Mouse (Mus musculus) thymus, adult 2 months (tissue): ENCODE results near the gene Csnk2a1.

Source experiments
- CTCF ChIP-seq: fragments of 200-500 bp; IDR thresholded peaks from 2 replicates; pipeline ENCODE4 v1.5.1; 2012; ENCODE audit warnings: mild to moderate bottlenecking, control low read depth, low read length, moderate library complexity, borderline replicate concordance; ENCODE audit not compliant: control insufficient read depth, poor library complexity, insufficient read depth; ENCODE audit errors: extremely low read depth
- POLR2A ChIP-seq: fragments of 200-500 bp; IDR thresholded peaks from 2 replicates; pipeline ENCODE4 v1.6.1; 2012; ENCODE audit warnings: mild to moderate bottlenecking, low read length, control low read depth, moderate library complexity; ENCODE audit not compliant: control insufficient read depth, poor library complexity, insufficient read depth; ENCODE audit errors: extremely low read depth

DNA sequence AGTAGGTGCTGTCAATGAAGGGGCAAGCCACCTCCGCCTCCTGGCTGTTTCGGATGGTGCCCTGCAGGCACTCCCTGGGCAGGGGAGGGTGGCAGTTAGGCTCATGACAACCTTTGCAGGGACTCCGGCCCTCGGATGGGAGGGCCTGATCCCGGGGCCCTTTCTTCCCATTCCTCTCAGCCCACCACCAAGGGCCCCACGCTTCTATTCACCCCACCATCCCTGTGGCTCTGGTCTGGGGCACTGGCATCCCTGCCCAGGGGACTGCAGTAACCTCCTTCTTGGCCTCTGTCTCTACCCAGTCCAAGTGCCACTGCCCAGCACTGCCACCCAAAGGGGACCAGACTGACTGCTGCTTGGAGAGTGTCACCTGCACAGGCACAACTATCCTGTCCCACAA, 95.6 kb downstream of the Csnk2a1 start:
- no peak for TF ChIP-seq CTCF
- no peak for TF ChIP-seq POLR2A
